Mouse (Mus musculus): ENCODE measurements at regions not wholly inside any gene's neighbourhood (a gene's known extent, or its start where the extent isn't known, plus 50 kb on each side); places are given as distances from the start of the nearest gene placed in this dataset.

GRCm38 (mm10) chr2:78551085-78551484 lies 316.8 kb upstream of the Ube2e3 start:
- no peak for TF ChIP-seq POLR2A (IDR thresholded peaks at IDR 0.05; ENCODE audit: low read depth, low read length)
- TF ChIP-seq CTCF (conservative IDR thresholded peaks at IDR 0.05; ENCODE audit: insufficient read depth, insufficient read length, low read depth, low read length), result no peak

Measured in kidney, adult 2 months (tissue).